Mouse (Mus musculus) lung, postnatal 0 days (tissue): Measurements from ENCODE around the gene Tbx15. TPM values are rescaled to one million over a fixed set of nuclear protein-coding genes. Genes with fewer than 3 reads are reported as not detected.

Experiments
- ATAC-seq: fragments of 200-750 bp; cut with Nextera tagmentation; 2 replicates; pipeline ENCODE4 v1.8.0; 2017; ENCODE audit warnings: moderate library complexity
- DNase-seq: peaks from one replicate; pipeline ENCODE4 v3.0.0-alpha.2; 2016; ENCODE audit warnings: low spot score
- H3K27ac ChIP-seq: fragments of 300-500 bp; sonication (generic); 2 replicates; pipeline ENCODE4 v1.5.1; 2014; ENCODE audit warnings: antibody characterized with exemption, mild to moderate bottlenecking, low read length, mixed read lengths
- H3K27me3 ChIP-seq: fragments of 300-500 bp; sonication (generic); replicated peaks from 2 replicates; pipeline ENCODE4 v1.6.1; 2014; ENCODE audit warnings: low read length, mixed read lengths; ENCODE audit not compliant: insufficient read depth
- H3K36me3 ChIP-seq: fragments of 300-500 bp; sonication (generic); 2 replicates; pipeline ENCODE4 v1.6.1; 2014; ENCODE audit warnings: low read length, mixed read lengths; ENCODE audit not compliant: insufficient read depth
- H3K4me1 ChIP-seq: fragments of 300-500 bp; sonication (generic); 2 replicates; pipeline ENCODE4 v1.6.1; 2014; ENCODE audit warnings: antibody characterized with exemption, low read depth, low read length, mixed read lengths; ENCODE audit not compliant: insufficient read depth
- H3K4me2 ChIP-seq: fragments of 300-500 bp; sonication (generic); replicated peaks from 2 replicates; pipeline ENCODE4 v1.6.1; 2014; ENCODE audit warnings: low read depth, mild to moderate bottlenecking, low read length, moderate library complexity, mixed read lengths
- H3K4me3 ChIP-seq: fragments of 300-500 bp; sonication (generic); 2 replicates; pipeline ENCODE4 v1.5.1; 2014; ENCODE audit warnings: low read depth, low read length
- H3K9ac ChIP-seq: fragments of 300-500 bp; sonication (generic); replicated peaks from 2 replicates; pipeline ENCODE4 v1.6.1; 2014; ENCODE audit warnings: low read depth, mild to moderate bottlenecking
- H3K9me3 ChIP-seq: fragments of 300-500 bp; sonication (generic); 2 replicates; pipeline ENCODE4 v1.6.1; 2016; ENCODE audit warnings: low read length, mixed read lengths
- CTCF ChIP-seq: IDR thresholded peaks from 2 replicates; pipeline ENCODE4 v1.5.1; 2016; ENCODE audit warnings: antibody characterized with exemption, mild to moderate bottlenecking
- EP300 ChIP-seq: IDR thresholded peaks from 2 replicates; pipeline ENCODE4 v1.6.1; 2016; ENCODE audit warnings: antibody characterized with exemption, mild to moderate bottlenecking, control low read depth
- WGBS: fragments of 180-500 bp; shearing (Covaris S2); extraction: QIAGEN DNeasy Blood & Tissue Kit; methylation state at CpG from one replicate; pipeline ENCODE4 v1.1.7; 2014; 5-methylcytosine and 5-hydroxymethylcytosine counted together
- polyA plus RNA-seq: library from polyadenylated mRNA; unstranded; fragments of >200 nt; fragmentation: Nextera tagmentation; extraction: Ambion mirVana; gene quantifications from 2 replicates; pipeline ENCODE4 v1.2.1, GENCODE M21; 2015

The Tbx15 gene
- polyA plus RNA-seq, 1 experiment from 2014 or later: 0.04 TPM

DNA sequence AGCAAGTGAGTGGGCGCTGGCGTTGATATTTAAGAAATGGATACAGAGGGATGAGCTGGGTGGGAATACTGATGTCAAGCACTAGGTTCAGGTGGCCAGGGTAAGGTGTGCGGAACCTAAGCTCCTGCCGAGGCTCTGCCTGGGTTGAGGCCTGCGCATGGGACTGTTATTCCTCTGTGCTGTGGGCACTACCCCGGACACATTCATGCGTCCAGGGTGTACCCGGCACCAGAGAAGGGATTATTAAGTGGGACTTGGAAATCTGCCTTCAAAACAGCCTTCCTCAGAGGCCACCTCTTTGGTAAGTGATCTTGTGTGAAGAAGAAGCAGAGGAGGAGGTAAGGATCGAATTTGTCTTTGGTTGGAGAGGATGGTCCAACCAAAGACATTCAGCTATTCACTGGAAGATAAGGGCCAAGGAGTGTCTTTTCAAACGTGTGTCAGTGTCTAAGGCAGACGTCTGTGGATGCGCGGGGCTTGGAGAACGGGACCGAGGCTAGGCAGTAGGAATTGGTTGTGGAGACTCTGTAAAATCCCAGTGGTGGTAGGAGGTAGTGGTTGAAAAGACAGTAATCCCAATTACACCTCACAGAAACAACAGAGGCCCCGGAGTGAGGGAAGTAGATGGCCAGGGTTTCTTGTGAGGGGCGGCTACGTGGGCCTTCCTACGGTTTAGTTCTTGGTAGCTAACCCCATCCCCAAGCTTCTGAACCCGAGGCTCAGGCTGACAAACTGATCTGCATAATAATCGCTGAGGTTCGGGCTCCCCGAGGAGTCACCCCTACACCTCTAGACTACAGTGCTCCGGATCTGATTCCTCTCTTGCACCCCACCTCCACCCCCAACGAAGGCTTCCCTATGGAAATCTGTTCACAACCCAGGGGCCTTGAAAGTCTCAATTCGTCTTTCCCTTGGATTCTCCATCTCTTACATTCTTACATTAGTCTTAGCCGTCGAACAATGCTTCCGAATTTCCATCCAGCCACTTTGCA, 17.7 kb downstream of the Tbx15 start:
- ATAC-seq (no peak), DNase-seq (no peak)
- Histone ChIP-seq H3K4me1 (no peaks in the 10 kb centered on the region), H3K27me3 (peaks cover 90% of the 10 kb centered on the region), H3K4me3 (no peak overlapping the region), H3K36me3 (no peaks in the 10 kb centered on the region), H3K9ac (no peak overlapping the region), H3K9me3 (no peaks in the 10 kb centered on the region), H3K27ac (no peak overlapping the region), H3K4me2 (no peak overlapping the region)
- TF ChIP-seq EP300 (no peak), CTCF (no peak)
- WGBS: 4% methylated on average over 29 of the region's 29 CpGs

GRCm38 (mm10) chr3:99259741-99260270, 19.6 kb downstream of the Tbx15 start:
- H3K36me3 ChIP-seq: no peaks in the 10 kb centered on the region
- no peak for TF ChIP-seq CTCF
- TF ChIP-seq EP300: no peak
- 6% methylated on average over 6 of the region's 6 CpGs for WGBS
- H3K4me1 ChIP-seq: no peaks in the 10 kb centered on the region
- H3K9me3 ChIP-seq: no peaks in the 10 kb centered on the region
- peaks cover 87% of the 10 kb centered on the region for H3K27me3 ChIP-seq
- no peak overlapping the region for H3K4me2 ChIP-seq
- ATAC-seq (no peak), DNase-seq (no peak)
- no peak overlapping the region for H3K27ac ChIP-seq
- H3K9ac ChIP-seq: no peak overlapping the region
- no peak overlapping the region for H3K4me3 ChIP-seq

- Histone ChIP-seq H3K27ac (no peak overlapping the region), H3K9me3 (no peaks in the 10 kb centered on the region), H3K4me2 (no peak overlapping the region), H3K9ac (no peak overlapping the region), H3K4me1 (no peaks in the 10 kb centered on the region), H3K36me3 (no peaks in the 10 kb centered on the region), H3K27me3 (peaks cover 87% of the 10 kb centered on the region), H3K4me3 (no peak overlapping the region)
- WGBS: 35% methylated on average over 2 of the region's 2 CpGs
- no peak for DNase-seq
- ATAC-seq: no peak
- TF ChIP-seq EP300 (no peak), CTCF (no peak)
Measured at GRCm38 (mm10) chr3:99260395-99260794, 20.2 kb downstream of the Tbx15 start.

DNA sequence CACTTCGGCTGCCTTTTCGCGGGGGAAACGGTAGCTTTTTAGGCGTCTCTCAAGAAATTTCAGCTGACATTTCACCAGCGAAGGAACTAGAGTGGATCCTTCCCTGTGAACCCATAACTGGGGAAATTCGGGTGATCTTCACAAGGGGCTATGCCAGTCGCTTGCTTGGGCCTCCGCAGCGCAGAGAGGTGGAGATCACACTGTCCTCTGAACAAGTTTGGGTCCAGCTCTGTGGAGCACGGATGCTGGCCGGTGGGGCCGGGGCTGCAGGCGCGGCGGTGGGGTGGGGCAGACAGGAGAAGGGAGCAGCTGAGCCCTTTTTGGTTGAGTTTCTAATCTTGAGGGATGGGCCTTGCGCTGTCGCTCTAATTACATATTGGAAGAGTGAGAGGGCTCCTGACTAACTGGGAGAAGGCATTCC, 21.2 kb downstream of the Tbx15 start:
- H3K9ac ChIP-seq: no peak overlapping the region

DNA sequence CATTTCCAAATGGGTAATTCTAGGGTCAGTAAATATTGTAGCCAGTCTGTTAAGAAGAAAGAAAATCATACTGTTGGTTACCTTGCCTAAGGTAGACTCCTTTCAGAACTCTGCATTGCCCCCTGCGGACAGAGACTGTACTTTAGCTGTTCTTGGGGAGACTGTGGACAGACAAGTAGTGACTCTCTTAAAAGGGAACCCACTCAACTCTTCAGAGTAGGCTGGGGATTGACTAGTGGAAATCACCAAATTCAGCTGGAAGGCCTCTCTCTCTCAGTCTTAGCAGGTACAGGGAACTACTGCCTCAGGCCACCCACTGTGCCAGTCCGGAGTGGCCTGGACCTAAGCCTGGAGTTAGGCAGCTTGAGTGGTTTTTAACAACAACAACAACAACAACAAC, 21.8 kb downstream of the Tbx15 start:
- TF ChIP-seq EP300 (no peak), CTCF (no peak)
- H3K4me3 ChIP-seq: no peak overlapping the region
- ATAC-seq (no peak), DNase-seq (no peak)
- peaks cover 74% of the 10 kb centered on the region for H3K27me3 ChIP-seq
- H3K4me1 ChIP-seq: no peaks in the 10 kb centered on the region
- H3K9ac ChIP-seq: no peak overlapping the region
- H3K36me3 ChIP-seq: no peaks in the 10 kb centered on the region
- H3K27ac ChIP-seq: no peak overlapping the region
- no peaks in the 10 kb centered on the region for H3K9me3 ChIP-seq
- 4% methylated on average over 2 of the region's 2 CpGs for WGBS
- H3K4me2 ChIP-seq: no peak overlapping the region

More for the DNA sequence above, 21.2 kb downstream of the Tbx15 start:
- Histone ChIP-seq H3K4me3 (no peak overlapping the region), H3K27ac (no peak overlapping the region), H3K27me3 (peaks cover 78% of the 10 kb centered on the region), H3K9me3 (no peaks in the 10 kb centered on the region), H3K4me2 (no peak overlapping the region), H3K4me1 (no peaks in the 10 kb centered on the region), H3K36me3 (no peaks in the 10 kb centered on the region)
- no peak for DNase-seq
- WGBS: under 1% methylated on average over 18 of the region's 18 CpGs
- no peak for TF ChIP-seq CTCF
- no peak for TF ChIP-seq EP300
- no peak for ATAC-seq

GRCm38 (mm10) chr3:99263471-99263903, 23.3 kb downstream of the Tbx15 start:
- ATAC-seq: no peak

More at GRCm38 (mm10) chr3:99263471-99263903, 23.3 kb downstream of the Tbx15 start:
- WGBS: 17% methylated on average over 9 of the region's 9 CpGs
- Histone ChIP-seq H3K4me2 (no peak overlapping the region), H3K9ac (no peak overlapping the region), H3K9me3 (no peaks in the 10 kb centered on the region), H3K36me3 (no peaks in the 10 kb centered on the region), H3K27me3 (peaks cover 59% of the 10 kb centered on the region), H3K4me1 (no peaks in the 10 kb centered on the region), H3K4me3 (no peak overlapping the region), H3K27ac (no peak overlapping the region)
- TF ChIP-seq CTCF (no peak), EP300 (no peak)
- DNase-seq: no peak
